Mouse (Mus musculus) adrenal gland, postnatal 25 days (tissue): Measurements from ENCODE around the gene Pdia5. TPM values are rescaled to one million over a fixed set of nuclear protein-coding genes. Genes with fewer than 3 reads are reported as not detected.

ENCODE experiments used
- DNase-seq: peaks from one replicate; pipeline ENCODE4 v3.0.0; 2021; ENCODE audit warnings: mixed read lengths
- long read RNA-seq: library from polyadenylated mRNA; stranded (forward); transcript quantifications from one replicate; pipeline ENCODE4 v2.0.0, GENCODE M21; 2021
- total RNA-seq: library from RNA; stranded (reverse); gene quantifications from 2 replicates; pipeline ENCODE4 v1.2.3, GENCODE M21; 2021

Pdia5 gene
- total RNA-seq: 15.1 and 21.7 TPM in 2 replicates
- long read RNA-seq, transcript Pdia5-201 (17 exons, 1,809 nt): major isoform, 81 of 95 reads
- long read RNA-seq, partial matches to known transcripts: 5 of 95 reads
- long read RNA-seq, other reads (novel, unspliced or antisense): 9 of 95 reads

GRCm38 (mm10) chr16:35490231-35491070, at the start of gene Pdia5:
Gene Pdia5 (minus strand): TSS chr16:35490873.
- DNase-seq: peak; percentile 92

- no peak for DNase-seq
Observed at GRCm38 (mm10) chr16:35539041-35539440, 48.4 kb upstream of the Pdia5 start.

GRCm38 (mm10) chr16:35537651-35538050, 47.0 kb upstream of the Pdia5 start:
- no peak for DNase-seq

GRCm38 (mm10) chr16:35534630-35535029, 44.0 kb upstream of the Pdia5 start:
- no peak for DNase-seq

- no peak for DNase-seq
Observed at GRCm38 (mm10) chr16:35524200-35524599, 33.5 kb upstream of the Pdia5 start.

GRCm38 (mm10) chr16:35519245-35519644, 28.6 kb upstream of the Pdia5 start:
- DNase-seq: no peak

- DNase-seq: peak; percentile 25
Observed at GRCm38 (mm10) chr16:35517976-35518951, 27.6 kb upstream of the Pdia5 start.

GRCm38 (mm10) chr16:35515977-35516612, 25.4 kb upstream of the Pdia5 start:
- DNase-seq: no peak

GRCm38 (mm10) chr16:35509331-35510070, 18.8 kb upstream of the Pdia5 start:
- DNase-seq: no peak

- no peak for DNase-seq
Observed at GRCm38 (mm10) chr16:35508581-35508980, 17.9 kb upstream of the Pdia5 start.

GRCm38 (mm10) chr16:35505786-35506185, 15.1 kb upstream of the Pdia5 start:
- no peak for DNase-seq

GRCm38 (mm10) chr16:35504266-35504665, 13.6 kb upstream of the Pdia5 start:
- DNase-seq: no peak

GRCm38 (mm10) chr16:35502456-35502855, 11.8 kb upstream of the Pdia5 start:
- DNase-seq: no peak

- no peak for DNase-seq
Observed at GRCm38 (mm10) chr16:35501106-35501760, 10.6 kb upstream of the Pdia5 start.

- no peak for DNase-seq
Observed at GRCm38 (mm10) chr16:35500342-35500741, 9.7 kb upstream of the Pdia5 start.

- no peak for DNase-seq
Observed at GRCm38 (mm10) chr16:35489793-35490192, 880 bp downstream of the Pdia5 start.

- DNase-seq: no peak
Observed at GRCm38 (mm10) chr16:35489066-35489718, 1.5 kb downstream of the Pdia5 start.

- DNase-seq: no peak
Observed at GRCm38 (mm10) chr16:35487776-35488175, 2.9 kb downstream of the Pdia5 start.

- DNase-seq: no peak
Observed at GRCm38 (mm10) chr16:35487056-35487455, 3.6 kb downstream of the Pdia5 start.

- no peak for DNase-seq
Observed at GRCm38 (mm10) chr16:35485711-35486110, 5.0 kb downstream of the Pdia5 start.
